Mouse (Mus musculus): ENCODE measurements around the gene Slc10a1.

The Slc10a1 gene

DNA sequence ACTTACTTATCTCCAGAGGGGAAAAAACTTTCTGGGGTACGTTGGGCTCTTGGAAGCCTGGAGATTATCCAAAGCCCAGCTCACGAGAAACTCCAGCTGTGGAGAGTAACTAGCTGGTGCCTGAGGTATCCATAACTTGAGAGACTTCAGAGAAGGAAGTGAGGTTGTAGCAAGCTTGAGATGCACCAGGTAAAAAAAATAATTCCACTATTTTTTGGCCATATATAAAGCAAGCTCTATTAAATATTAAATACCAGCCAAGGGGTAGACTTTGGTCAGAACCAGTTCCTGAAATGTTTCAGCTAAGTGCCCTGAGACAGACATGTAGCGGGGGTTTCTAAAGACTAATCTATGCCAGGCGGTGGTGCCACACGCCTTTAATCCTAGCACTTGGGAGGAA lies at the start of gene Slc10a1:
Gene Slc10a1, minus strand, starts transcription at position 101 of the 400 bp plus-strand sequence.
- in situ Hi-C loops (cut with MboI; ENCODE audit: low pct_unique_long_range_greater_than_20kb in 1 of 2, low sequenced_read_pairs in 2 of 2, unreplicated experiment in 1 of 2) = no loop called here

- in situ Hi-C loops (cut with MboI; ENCODE audit: low pct_unique_long_range_greater_than_20kb in 1 of 2, low sequenced_read_pairs in 2 of 2, unreplicated experiment in 1 of 2) = no loop called here
Observed at GRCm38 (mm10) chr12:81017624-81018023, 49.1 kb upstream of the Slc10a1 start.

DNA sequence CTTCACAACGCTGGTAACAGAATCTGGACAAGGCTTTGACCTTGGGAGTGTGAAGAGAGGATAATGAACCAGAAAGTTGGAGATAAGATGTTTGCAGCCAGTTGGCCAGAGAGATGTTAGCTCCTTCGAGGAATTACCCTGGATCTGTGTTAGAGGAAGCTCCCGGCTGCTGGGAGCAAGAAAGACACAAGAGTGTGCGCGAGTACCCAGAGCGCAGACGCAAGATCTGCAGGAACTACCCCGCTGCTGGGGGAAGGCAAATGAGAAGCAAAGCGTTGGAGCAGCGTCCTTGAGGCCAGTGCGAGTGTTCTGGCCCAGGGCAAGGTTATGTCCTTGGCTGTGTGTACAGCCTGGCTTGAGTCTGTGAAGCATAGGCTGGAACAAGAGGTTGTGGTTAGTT lies 45.0 kb upstream of the Slc10a1 start:
- in situ Hi-C loops (cut with MboI; ENCODE audit: low pct_unique_long_range_greater_than_20kb in 1 of 2, low sequenced_read_pairs in 2 of 2, unreplicated experiment in 1 of 2) = no loop called here

- in situ Hi-C loops (cut with MboI; ENCODE audit: low pct_unique_long_range_greater_than_20kb in 1 of 2, low sequenced_read_pairs in 2 of 2, unreplicated experiment in 1 of 2) = no loop called here
Observed at GRCm38 (mm10) chr12:81011994-81012393, 43.5 kb upstream of the Slc10a1 start.

- in situ Hi-C loops (cut with MboI; ENCODE audit: low pct_unique_long_range_greater_than_20kb in 1 of 2, low sequenced_read_pairs in 2 of 2, unreplicated experiment in 1 of 2) = no loop called here
Observed at GRCm38 (mm10) chr12:81009813-81010212, 41.3 kb upstream of the Slc10a1 start.

DNA sequence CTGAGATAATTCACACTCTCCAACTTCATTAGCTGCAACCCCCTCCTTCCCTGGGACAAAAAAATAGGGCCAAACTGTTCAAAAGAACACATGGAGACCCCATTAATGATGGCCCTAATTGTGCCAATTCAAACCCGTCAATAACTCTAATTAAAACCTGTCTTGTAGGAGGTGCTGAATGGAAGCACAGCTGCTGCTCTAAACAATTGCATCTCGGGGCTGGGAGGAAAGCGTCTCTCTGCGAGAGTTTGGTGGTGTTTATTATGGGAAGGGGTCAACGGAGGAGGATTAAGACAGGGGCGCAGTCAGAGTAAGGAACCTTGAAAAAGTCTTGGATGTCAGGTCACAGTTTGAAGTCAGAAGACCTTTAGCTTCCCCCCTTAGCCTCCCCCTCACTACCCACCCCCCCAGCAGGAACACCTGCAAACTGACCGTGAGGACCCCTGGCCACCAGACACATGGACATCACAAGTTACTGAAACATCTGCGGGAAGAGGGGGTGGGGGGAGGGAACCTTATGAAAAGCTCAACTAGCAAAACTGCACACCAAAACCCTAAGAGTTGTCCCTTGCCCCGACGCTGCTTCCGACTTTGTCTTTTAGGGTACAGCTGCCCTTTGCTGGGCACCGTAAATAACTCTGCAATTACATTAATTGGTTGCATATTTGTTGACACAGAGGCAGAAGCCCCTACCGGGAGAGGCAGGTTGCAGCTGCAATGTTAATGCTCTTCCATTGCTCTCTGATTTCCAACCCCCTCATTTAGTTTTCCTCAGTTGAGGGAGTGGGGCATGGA lies 34.5 kb upstream of the Slc10a1 start:
- in situ Hi-C loops (cut with MboI; ENCODE audit: low pct_unique_long_range_greater_than_20kb in 1 of 2, low sequenced_read_pairs in 2 of 2, unreplicated experiment in 1 of 2) = no loop called here

DNA sequence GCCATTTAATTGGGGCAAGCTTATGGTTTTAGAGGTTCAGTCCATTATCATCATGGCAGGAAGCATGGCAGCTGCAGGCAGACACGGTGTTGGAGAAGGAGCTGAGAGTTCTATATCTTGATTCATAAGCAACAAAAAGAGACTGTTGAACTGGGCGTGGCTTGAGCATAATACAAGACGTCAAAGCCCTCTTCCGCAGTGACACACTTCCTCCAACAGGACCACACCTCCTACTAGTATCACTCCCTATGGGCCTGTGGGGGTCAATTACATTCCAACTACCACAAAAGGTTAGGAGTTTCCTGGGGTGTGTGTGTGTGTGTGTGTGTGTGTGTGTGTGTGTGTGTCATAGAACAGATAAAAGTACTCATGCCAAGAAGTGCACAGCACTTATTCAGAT lies 32.4 kb upstream of the Slc10a1 start:
- in situ Hi-C loops (cut with MboI; ENCODE audit: low pct_unique_long_range_greater_than_20kb in 1 of 2, low sequenced_read_pairs in 2 of 2, unreplicated experiment in 1 of 2) = no loop called here

GRCm38 (mm10) chr12:80998528-80999221 lies 30.2 kb upstream of the Slc10a1 start:
- in situ Hi-C loops (cut with MboI; ENCODE audit: low pct_unique_long_range_greater_than_20kb in 1 of 2, low sequenced_read_pairs in 2 of 2, unreplicated experiment in 1 of 2) = no loop called here

- in situ Hi-C loops (cut with MboI; ENCODE audit: low pct_unique_long_range_greater_than_20kb in 1 of 2, low sequenced_read_pairs in 2 of 2, unreplicated experiment in 1 of 2) = no loop called here
Observed at GRCm38 (mm10) chr12:80997652-80998051, 29.1 kb upstream of the Slc10a1 start.

GRCm38 (mm10) chr12:80995326-80995725 lies 26.8 kb upstream of the Slc10a1 start:
- in situ Hi-C loops (cut with MboI; ENCODE audit: low pct_unique_long_range_greater_than_20kb in 1 of 2, low sequenced_read_pairs in 2 of 2, unreplicated experiment in 1 of 2) = no loop called here

DNA sequence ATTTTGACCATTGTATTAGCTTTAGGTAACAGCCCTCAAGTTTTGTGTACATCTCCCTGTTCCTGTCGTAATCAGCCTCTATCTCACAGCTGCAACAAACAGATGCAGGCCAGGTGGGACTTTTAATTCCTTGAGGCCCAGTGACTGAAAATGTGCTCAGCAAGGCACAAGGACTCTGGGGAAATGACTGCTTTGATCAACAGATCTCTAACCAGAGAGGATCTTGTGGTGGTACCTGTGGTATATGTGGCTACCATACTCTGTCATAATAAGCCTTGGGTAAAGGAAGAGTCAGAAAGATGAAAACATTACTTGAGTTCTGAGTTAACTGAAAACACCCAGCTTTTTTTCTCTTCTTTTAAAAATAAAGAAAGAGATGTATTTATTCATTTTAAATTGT lies 25.3 kb upstream of the Slc10a1 start:
- in situ Hi-C loops (cut with MboI; ENCODE audit: low pct_unique_long_range_greater_than_20kb in 1 of 2, low sequenced_read_pairs in 2 of 2, unreplicated experiment in 1 of 2) = no loop called here

DNA sequence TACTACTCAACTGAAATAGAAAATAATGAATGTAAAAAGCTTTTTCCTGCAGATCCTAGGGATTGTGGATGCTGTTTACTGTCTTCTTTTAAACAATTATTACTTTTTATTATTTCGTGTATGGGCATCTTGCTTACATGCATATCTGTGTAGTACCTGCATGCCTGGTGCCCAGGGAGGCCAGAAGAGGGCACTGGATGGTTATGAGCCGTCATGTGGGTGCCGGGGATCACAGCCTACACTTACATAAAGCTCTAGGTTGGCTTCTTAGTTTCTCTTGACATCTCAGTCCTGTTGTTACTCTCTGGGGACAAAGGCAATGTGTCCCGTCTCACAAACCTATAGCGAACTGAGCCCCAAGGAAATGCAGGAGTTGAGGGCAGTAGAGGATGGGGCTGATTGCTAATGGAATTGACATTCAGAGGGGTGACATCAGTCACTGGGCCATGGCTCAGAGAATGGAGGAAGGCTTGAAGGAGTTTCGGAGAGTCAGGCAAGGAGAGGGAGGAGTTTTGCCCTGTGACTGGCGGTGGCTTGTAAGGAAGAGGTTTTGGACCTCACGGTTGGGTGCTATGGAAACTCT lies 24.1 kb upstream of the Slc10a1 start:
- in situ Hi-C loops (cut with MboI; ENCODE audit: low pct_unique_long_range_greater_than_20kb in 1 of 2, low sequenced_read_pairs in 2 of 2, unreplicated experiment in 1 of 2) = no loop called here

DNA sequence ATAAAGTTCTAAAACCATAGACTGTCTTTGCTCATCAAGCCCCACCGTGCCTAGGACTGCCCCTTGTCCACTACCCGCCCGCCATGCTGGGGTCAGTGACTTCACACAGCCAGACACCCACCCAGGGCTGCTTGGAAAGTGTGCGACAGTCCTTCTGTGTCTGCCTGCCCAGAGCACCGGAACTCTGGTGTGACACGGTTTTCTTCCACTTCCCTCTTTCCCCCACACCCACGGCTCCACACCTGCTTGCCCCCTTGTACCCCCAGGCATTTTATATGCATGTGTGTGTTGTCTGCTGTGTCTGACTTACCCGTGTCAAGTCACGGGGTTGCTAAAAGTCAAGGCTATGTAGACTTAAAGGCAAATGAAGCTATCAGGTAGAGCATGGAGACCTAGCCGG lies 23.3 kb upstream of the Slc10a1 start:
- in situ Hi-C loops (cut with MboI; ENCODE audit: low pct_unique_long_range_greater_than_20kb in 1 of 2, low sequenced_read_pairs in 2 of 2, unreplicated experiment in 1 of 2) = no loop called here

DNA sequence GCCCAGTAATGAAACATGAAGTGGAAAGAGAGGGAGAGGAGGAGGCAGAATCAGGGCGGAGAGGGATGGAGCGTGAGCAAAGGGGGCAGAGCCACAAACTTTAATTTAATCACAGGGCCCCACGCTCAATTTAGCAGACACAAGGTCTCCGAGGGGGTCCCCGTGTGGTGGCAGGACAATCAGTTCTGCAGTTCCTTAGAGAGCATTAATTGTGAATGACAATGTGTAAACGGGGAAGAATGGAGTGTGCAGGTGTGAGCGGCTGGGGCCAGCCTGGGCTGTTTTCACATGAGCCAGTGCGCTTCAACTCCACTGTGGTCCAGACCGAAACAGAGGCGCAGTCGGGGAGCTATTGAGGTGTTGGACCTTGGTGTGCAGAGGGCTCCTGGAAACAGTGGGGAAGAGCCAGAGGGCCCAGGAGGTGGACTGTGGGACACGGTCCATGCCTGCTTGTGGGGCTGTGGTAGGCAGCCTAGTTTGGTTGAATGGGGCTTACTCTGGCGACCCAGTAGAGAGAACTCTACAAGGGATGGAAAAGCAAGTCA lies 22.5 kb upstream of the Slc10a1 start:
- in situ Hi-C loops (cut with MboI; ENCODE audit: low pct_unique_long_range_greater_than_20kb in 1 of 2, low sequenced_read_pairs in 2 of 2, unreplicated experiment in 1 of 2) = no loop called here

DNA sequence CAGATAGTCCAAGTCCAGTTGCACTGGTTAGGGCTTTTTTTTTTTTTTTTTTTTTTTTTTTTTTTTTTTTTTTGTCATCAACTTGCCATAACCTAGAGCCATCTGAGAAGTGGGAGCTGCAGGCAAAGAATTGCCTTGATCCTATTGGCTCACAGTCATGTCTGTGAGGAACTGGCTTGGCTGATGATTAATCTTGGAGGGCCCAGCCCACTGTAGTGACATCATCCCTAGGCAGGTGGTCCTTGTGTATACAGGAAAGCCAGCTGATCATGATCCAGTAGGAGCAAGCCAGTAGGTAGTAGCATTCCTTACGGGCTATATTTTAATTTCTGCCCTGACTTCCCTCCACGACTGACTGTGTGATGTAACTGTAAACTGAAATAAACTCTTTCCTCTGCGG lies 19.8 kb upstream of the Slc10a1 start:
- in situ Hi-C loops (cut with MboI; ENCODE audit: low pct_unique_long_range_greater_than_20kb in 1 of 2, low sequenced_read_pairs in 2 of 2, unreplicated experiment in 1 of 2) = loop anchor here in 1 of 2 experiments (10.0 kb wide), 1 partner anchor 417 kb away; no protein-coding TSS in a partner anchor

- in situ Hi-C loops (cut with MboI; ENCODE audit: low pct_unique_long_range_greater_than_20kb in 1 of 2, low sequenced_read_pairs in 2 of 2, unreplicated experiment in 1 of 2) = loop anchor here in 1 of 2 experiments (10.0 kb wide), 1 partner anchor 418 kb away; no protein-coding TSS in a partner anchor
Observed at GRCm38 (mm10) chr12:80986628-80987027, 18.1 kb upstream of the Slc10a1 start.

DNA sequence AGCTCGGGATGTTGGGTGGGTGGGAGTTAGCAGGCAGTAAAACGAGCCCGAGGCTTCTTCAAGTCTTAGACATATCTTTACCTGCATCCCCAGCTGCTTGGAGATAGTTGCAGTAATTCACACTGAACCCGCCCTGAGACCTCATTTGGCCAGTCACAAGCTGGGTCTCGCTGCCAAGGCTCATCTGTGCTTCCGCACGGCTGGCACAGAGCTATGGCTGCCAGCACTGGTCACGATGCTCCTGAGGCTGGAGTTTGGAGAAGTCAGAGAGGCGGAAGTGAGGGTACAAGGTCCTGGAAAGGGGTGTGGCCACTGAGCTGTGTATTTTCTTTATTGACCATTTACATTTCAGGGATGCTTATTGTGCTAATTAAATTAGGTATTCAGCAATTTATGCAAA lies 15.2 kb upstream of the Slc10a1 start:
- in situ Hi-C loops (cut with MboI; ENCODE audit: low pct_unique_long_range_greater_than_20kb in 1 of 2, low sequenced_read_pairs in 2 of 2, unreplicated experiment in 1 of 2) = loop anchor here (5.0 to 10.0 kb wide), 2 partner anchors 199 to 421 kb away; no protein-coding TSS in a partner anchor

- in situ Hi-C loops (cut with MboI; ENCODE audit: low pct_unique_long_range_greater_than_20kb in 1 of 2, low sequenced_read_pairs in 2 of 2, unreplicated experiment in 1 of 2) = loop anchor here (5.0 to 10.0 kb wide), 2 partner anchors 200 to 422 kb away; no protein-coding TSS in a partner anchor
Observed at GRCm38 (mm10) chr12:80982326-80982725, 13.8 kb upstream of the Slc10a1 start.
